Mouse (Mus musculus): ENCODE measurements at regions not wholly inside any gene's neighbourhood (a gene's known extent, or its start where the extent isn't known, plus 50 kb on each side); places are given as distances from the start of the nearest gene placed in this dataset.

DNA sequence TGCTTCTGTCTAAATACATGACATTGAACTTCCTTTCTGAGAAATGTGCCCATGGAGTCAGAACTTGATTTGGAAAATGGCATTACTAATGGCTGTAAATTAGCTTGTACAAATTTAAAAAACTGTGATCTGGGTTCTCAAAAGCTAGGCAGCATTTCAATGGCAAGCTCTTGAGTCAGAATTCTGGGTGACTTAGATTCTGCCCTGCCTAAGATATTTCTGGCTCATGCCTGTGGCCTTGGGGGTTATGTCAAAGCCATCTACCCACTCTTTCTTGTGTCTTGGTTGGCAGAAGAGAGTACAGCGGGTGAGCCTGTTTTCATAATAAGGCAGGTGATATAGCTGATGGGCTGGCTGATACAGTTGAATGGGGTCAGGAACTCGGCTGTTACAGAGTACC lies 404.4 kb upstream of the Clnk start:
- Histone ChIP-seq H3K9me3 (replicated peaks; ENCODE audit: control insufficient read depth, insufficient read depth, low read length, poor library complexity, severe bottlenecking) (no peaks in the 10 kb centered on the region), H3K36me3 (ENCODE audit: control insufficient read depth, insufficient read depth, low read length, poor library complexity, severe bottlenecking) (no peaks in the 10 kb centered on the region)
- TF ChIP-seq EP300 (IDR thresholded peaks at IDR 0.05; ENCODE audit: insufficient read depth, low read depth, low read length), result no peak
- no peak for TF ChIP-seq CTCF (IDR thresholded peaks at IDR 0.05; ENCODE audit: low read depth, low read length)
- no peak for TF ChIP-seq POLR2A (IDR thresholded peaks at IDR 0.05; ENCODE audit: insufficient read depth, low read length)

GRCm38 (mm10) chr5:39273710-39274385 lies 397.2 kb upstream of the Clnk start:
- Histone ChIP-seq H3K9me3 (replicated peaks; ENCODE audit: control insufficient read depth, insufficient read depth, low read length, poor library complexity, severe bottlenecking) (no peaks in the 10 kb centered on the region), H3K4me1 (ENCODE audit: control insufficient read depth, insufficient read depth, low read length) (no peaks in the 10 kb centered on the region), H3K27me3 (ENCODE audit: control insufficient read depth, insufficient read depth, low read length, poor library complexity, severe bottlenecking) (no peaks in the 10 kb centered on the region), H3K27ac (ENCODE audit: insufficient read depth, low read length) (no peak overlapping the region), H3K36me3 (ENCODE audit: control insufficient read depth, insufficient read depth, low read length, poor library complexity, severe bottlenecking) (no peaks in the 10 kb centered on the region), H3K9ac (ENCODE audit: low read depth, poor library complexity, severe bottlenecking) (no peak overlapping the region), H3K4me3 (ENCODE audit: low read depth, low read length) (no peak overlapping the region)
- TF ChIP-seq EP300 (IDR thresholded peaks at IDR 0.05; ENCODE audit: insufficient read depth, low read depth, low read length) (no peak), POLR2A (IDR thresholded peaks at IDR 0.05; ENCODE audit: insufficient read depth, low read length) (no peak), CTCF (IDR thresholded peaks at IDR 0.05; ENCODE audit: low read depth, low read length) (no peak)

More for the DNA sequence above, 404.4 kb upstream of the Clnk start:
- Histone ChIP-seq H3K9ac (ENCODE audit: low read depth, poor library complexity, severe bottlenecking) (no peak overlapping the region), H3K4me1 (ENCODE audit: control insufficient read depth, insufficient read depth, low read length) (no peaks in the 10 kb centered on the region), H3K27ac (ENCODE audit: insufficient read depth, low read length) (no peak overlapping the region), H3K4me3 (ENCODE audit: low read depth, low read length) (no peak overlapping the region), H3K27me3 (ENCODE audit: control insufficient read depth, insufficient read depth, low read length, poor library complexity, severe bottlenecking) (no peaks in the 10 kb centered on the region)

DNA sequence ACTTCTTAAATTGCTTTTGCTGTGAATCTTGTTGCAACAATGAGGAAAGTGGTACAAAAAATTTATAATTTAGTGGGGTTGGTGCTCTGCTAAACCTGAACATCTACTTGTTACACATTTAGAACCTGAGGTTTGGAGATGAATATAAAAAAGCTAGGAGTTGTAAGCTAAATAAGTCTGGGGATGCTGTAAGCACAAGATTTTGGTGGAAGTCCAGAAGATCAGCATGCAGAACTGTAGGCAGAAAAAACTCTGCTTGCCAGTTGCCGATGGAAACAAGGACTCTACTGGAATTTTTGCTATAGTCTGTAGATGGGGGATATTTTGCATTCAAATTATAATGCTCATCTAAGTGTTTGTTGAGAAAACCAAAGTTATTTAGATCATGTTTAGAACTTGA lies 390.5 kb upstream of the Clnk start:
- Histone ChIP-seq H3K27ac (ENCODE audit: insufficient read depth, low read length) (no peak overlapping the region), H3K36me3 (ENCODE audit: control insufficient read depth, insufficient read depth, low read length, poor library complexity, severe bottlenecking) (no peaks in the 10 kb centered on the region), H3K9ac (ENCODE audit: low read depth, poor library complexity, severe bottlenecking) (no peak overlapping the region), H3K4me1 (ENCODE audit: control insufficient read depth, insufficient read depth, low read length) (no peaks in the 10 kb centered on the region), H3K4me3 (ENCODE audit: low read depth, low read length) (no peak overlapping the region), H3K27me3 (ENCODE audit: control insufficient read depth, insufficient read depth, low read length, poor library complexity, severe bottlenecking) (no peaks in the 10 kb centered on the region), H3K9me3 (replicated peaks; ENCODE audit: control insufficient read depth, insufficient read depth, low read length, poor library complexity, severe bottlenecking) (no peaks in the 10 kb centered on the region)
- TF ChIP-seq EP300 (IDR thresholded peaks at IDR 0.05; ENCODE audit: insufficient read depth, low read depth, low read length) (no peak), CTCF (IDR thresholded peaks at IDR 0.05; ENCODE audit: low read depth, low read length) (no peak), POLR2A (IDR thresholded peaks at IDR 0.05; ENCODE audit: insufficient read depth, low read length) (no peak)

DNA sequence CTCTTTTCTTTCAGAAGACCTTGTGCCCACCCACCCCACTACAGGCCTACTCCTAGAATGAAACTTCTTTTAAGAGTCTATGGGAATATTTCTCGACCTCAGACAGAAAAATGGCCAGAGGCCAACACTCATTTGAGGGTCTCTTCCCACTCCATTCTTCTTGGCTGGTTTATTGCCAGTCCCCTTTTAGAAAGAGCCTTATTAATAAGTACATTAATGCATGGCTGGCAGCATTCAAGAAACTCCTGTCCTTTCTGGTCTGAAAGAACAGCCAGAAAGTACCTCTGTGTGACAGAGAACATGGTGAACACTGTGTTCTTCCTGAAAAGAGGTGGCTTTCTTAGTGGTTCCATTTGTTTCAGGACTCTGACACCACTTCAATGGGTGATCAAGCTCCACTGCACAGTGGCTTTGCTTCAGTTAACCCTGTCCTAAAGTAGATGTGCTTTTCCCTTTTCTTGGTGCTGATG lies 384.1 kb upstream of the Clnk start:
- Histone ChIP-seq H3K4me3 (ENCODE audit: low read depth, low read length) (no peak overlapping the region), H3K9ac (ENCODE audit: low read depth, poor library complexity, severe bottlenecking) (no peak overlapping the region)
- TF ChIP-seq CTCF (IDR thresholded peaks at IDR 0.05; ENCODE audit: low read depth, low read length) (no peak), POLR2A (IDR thresholded peaks at IDR 0.05; ENCODE audit: insufficient read depth, low read length) (no peak), EP300 (IDR thresholded peaks at IDR 0.05; ENCODE audit: insufficient read depth, low read depth, low read length) (no peak)

GRCm38 (mm10) chr5:39257745-39258144 lies 381.1 kb upstream of the Clnk start:
- no peaks in the 10 kb centered on the region for H3K27me3 ChIP-seq (ENCODE audit: control insufficient read depth, insufficient read depth, low read length, poor library complexity, severe bottlenecking)
- H3K9me3 ChIP-seq (replicated peaks; ENCODE audit: control insufficient read depth, insufficient read depth, low read length, poor library complexity, severe bottlenecking), result no peaks in the 10 kb centered on the region
- TF ChIP-seq POLR2A (IDR thresholded peaks at IDR 0.05; ENCODE audit: insufficient read depth, low read length), result no peak
- TF ChIP-seq EP300 (IDR thresholded peaks at IDR 0.05; ENCODE audit: insufficient read depth, low read depth, low read length), result no peak
- no peak for TF ChIP-seq CTCF (IDR thresholded peaks at IDR 0.05; ENCODE audit: low read depth, low read length)
- H3K4me1 ChIP-seq (ENCODE audit: control insufficient read depth, insufficient read depth, low read length), result no peaks in the 10 kb centered on the region
- H3K27ac ChIP-seq (ENCODE audit: insufficient read depth, low read length), result no peak overlapping the region
- H3K4me3 ChIP-seq (ENCODE audit: low read depth, low read length), result no peak overlapping the region
- H3K36me3 ChIP-seq (ENCODE audit: control insufficient read depth, insufficient read depth, low read length, poor library complexity, severe bottlenecking), result no peaks in the 10 kb centered on the region
- no peak overlapping the region for H3K9ac ChIP-seq (ENCODE audit: low read depth, poor library complexity, severe bottlenecking)

More for the DNA sequence above, 384.1 kb upstream of the Clnk start:
- Histone ChIP-seq H3K27ac (ENCODE audit: insufficient read depth, low read length) (no peak overlapping the region), H3K27me3 (ENCODE audit: control insufficient read depth, insufficient read depth, low read length, poor library complexity, severe bottlenecking) (no peaks in the 10 kb centered on the region), H3K9me3 (replicated peaks; ENCODE audit: control insufficient read depth, insufficient read depth, low read length, poor library complexity, severe bottlenecking) (no peaks in the 10 kb centered on the region), H3K4me1 (ENCODE audit: control insufficient read depth, insufficient read depth, low read length) (no peaks in the 10 kb centered on the region), H3K36me3 (ENCODE audit: control insufficient read depth, insufficient read depth, low read length, poor library complexity, severe bottlenecking) (no peaks in the 10 kb centered on the region)

- Histone ChIP-seq H3K9ac (ENCODE audit: low read depth, poor library complexity, severe bottlenecking) (no peak overlapping the region), H3K27ac (ENCODE audit: insufficient read depth, low read length) (no peak overlapping the region), H3K4me1 (ENCODE audit: control insufficient read depth, insufficient read depth, low read length) (no peaks in the 10 kb centered on the region), H3K4me3 (ENCODE audit: low read depth, low read length) (no peak overlapping the region), H3K27me3 (ENCODE audit: control insufficient read depth, insufficient read depth, low read length, poor library complexity, severe bottlenecking) (no peaks in the 10 kb centered on the region), H3K9me3 (replicated peaks; ENCODE audit: control insufficient read depth, insufficient read depth, low read length, poor library complexity, severe bottlenecking) (no peaks in the 10 kb centered on the region), H3K36me3 (ENCODE audit: control insufficient read depth, insufficient read depth, low read length, poor library complexity, severe bottlenecking) (no peaks in the 10 kb centered on the region)
- TF ChIP-seq CTCF (IDR thresholded peaks at IDR 0.05; ENCODE audit: low read depth, low read length) (no peak), EP300 (IDR thresholded peaks at IDR 0.05; ENCODE audit: insufficient read depth, low read depth, low read length) (no peak)
Observed at GRCm38 (mm10) chr5:39252206-39252605, 375.6 kb upstream of the Clnk start.

All from ES-Bruce4 (cell line).